Mouse (Mus musculus): ENCODE results near the gene Duxbl3.
"Not testable (repeated sequence)": the region's sequence is repeated elsewhere in the genome, so short reads cannot be mapped to it uniquely, and the experiment has no call there.

Gene Duxbl3

GRCm38 (mm10) chr14:26257756-26258617 is at the start of gene Duxbl3:
Gene Duxbl3, plus strand, starts transcription at chr14:26257962.
- DNase-seq (ENCODE audit: low read depth, low spot score) = not testable (repeated sequence)

- DNase-seq (ENCODE audit: low read depth, low spot score) = not testable (repeated sequence)
Observed at GRCm38 (mm10) chr14:26216233-26217000, 41.3 kb upstream of the Duxbl3 start.

- not testable (repeated sequence) for DNase-seq (ENCODE audit: low read depth, low spot score)
Observed at GRCm38 (mm10) chr14:26237183-26237582, 20.6 kb upstream of the Duxbl3 start.

- DNase-seq (ENCODE audit: low read depth, low spot score) = not testable (repeated sequence)
Observed at GRCm38 (mm10) chr14:26258729-26259128, 967 bp downstream of the Duxbl3 start.

GRCm38 (mm10) chr14:26286737-26287136 is 29.0 kb downstream of the Duxbl3 start:
- not testable (repeated sequence) for DNase-seq (ENCODE audit: low read depth, low spot score)

GRCm38 (mm10) chr14:26293859-26294258 is 36.1 kb downstream of the Duxbl3 start:
- no peak for DNase-seq (ENCODE audit: low read depth, low spot score)

GRCm38 (mm10) chr14:26297055-26297454 is 39.3 kb downstream of the Duxbl3 start:
- DNase-seq (ENCODE audit: low read depth, low spot score) = no peak

GRCm38 (mm10) chr14:26297484-26297883 is 39.7 kb downstream of the Duxbl3 start:
- no peak for DNase-seq (ENCODE audit: low read depth, low spot score)

- peak; percentile 86 for DNase-seq (ENCODE audit: low read depth, low spot score)
Observed at GRCm38 (mm10) chr14:26303111-26303510, 45.3 kb downstream of the Duxbl3 start.

GRCm38 (mm10) chr14:26306032-26306431 is 48.3 kb downstream of the Duxbl3 start:
- DNase-seq (ENCODE audit: low read depth, low spot score) = peak; percentile 20

GRCm38 (mm10) chr14:26308813-26309212 is 51.1 kb downstream of the Duxbl3 start:
- DNase-seq (ENCODE audit: low read depth, low spot score) = peak; percentile 61

GRCm38 (mm10) chr14:26309511-26309910 is 51.7 kb downstream of the Duxbl3 start:
- no peak for DNase-seq (ENCODE audit: low read depth, low spot score)

- DNase-seq (ENCODE audit: low read depth, low spot score) = no peak
Observed at GRCm38 (mm10) chr14:26316246-26316730, 58.5 kb downstream of the Duxbl3 start.

Data from brain, adult 2 months (tissue).